Mouse (Mus musculus) lung, adult 18-20 months (tissue): Measurements from ENCODE around the gene H2-D1.
"Not testable (repeated sequence)": the region's sequence is repeated elsewhere in the genome, so short reads cannot be mapped to it uniquely, and the experiment has no call there.

Experiments
- DNase-seq, 2 experiments: peaks; one replicate each; pipeline ENCODE4 v3.0.0; 2022; ENCODE audit warnings: mixed read lengths in 2 of 2

The H2-D1 gene

DNA sequence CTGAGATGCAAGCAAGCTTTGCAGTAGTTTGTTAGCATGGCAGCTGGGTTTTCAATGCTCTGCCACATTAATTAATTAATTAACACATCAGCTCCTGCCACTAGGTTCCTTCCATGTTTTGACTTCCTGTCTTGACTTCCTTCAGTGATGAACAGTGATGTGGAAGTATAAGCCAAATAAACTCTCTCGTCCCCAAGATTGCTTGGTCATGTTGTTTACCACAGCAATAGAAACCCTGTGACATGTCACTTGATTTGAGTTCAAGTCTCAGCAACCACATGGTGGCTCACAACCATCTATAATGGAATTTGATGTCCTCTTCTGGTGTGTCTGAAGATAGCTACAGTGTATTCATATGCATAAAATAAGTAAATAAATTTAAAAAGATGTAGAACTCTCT lies 5.2 kb upstream of the H2-D1 start:
- DNase-seq = no peak

DNA sequence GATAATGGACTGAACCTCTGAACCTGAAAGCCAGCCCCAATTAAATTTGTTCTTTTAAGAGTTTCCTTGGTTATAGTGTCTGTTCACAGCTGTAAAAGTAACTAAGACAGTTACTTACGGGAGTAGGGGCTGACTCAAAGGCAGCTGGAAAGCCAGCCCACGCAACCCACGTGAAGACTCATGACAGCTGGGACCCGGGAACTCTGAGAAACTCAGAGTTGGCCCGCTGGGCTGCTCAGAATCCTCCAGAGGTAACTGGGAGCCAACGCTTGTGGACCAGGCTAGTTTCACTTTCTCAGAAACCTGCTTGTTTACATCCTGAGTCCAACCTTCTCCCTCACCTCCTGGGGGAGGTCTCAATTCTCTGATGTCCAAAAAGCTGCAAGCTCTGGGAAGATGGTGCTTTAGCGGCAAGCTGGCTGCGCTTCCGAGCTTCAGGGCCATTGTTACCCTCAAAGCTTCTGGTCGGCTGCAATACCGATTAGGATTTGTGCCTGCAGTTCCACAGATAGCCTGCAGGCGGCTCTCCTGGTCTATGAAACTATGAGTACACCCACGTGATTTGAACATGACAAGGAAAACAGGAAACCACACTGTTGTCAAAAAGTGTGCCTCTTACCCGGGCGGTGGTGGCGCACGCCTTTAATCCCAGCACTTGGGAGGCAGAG lies 4.6 kb upstream of the H2-D1 start:
- DNase-seq = peak; percentile 96

DNA sequence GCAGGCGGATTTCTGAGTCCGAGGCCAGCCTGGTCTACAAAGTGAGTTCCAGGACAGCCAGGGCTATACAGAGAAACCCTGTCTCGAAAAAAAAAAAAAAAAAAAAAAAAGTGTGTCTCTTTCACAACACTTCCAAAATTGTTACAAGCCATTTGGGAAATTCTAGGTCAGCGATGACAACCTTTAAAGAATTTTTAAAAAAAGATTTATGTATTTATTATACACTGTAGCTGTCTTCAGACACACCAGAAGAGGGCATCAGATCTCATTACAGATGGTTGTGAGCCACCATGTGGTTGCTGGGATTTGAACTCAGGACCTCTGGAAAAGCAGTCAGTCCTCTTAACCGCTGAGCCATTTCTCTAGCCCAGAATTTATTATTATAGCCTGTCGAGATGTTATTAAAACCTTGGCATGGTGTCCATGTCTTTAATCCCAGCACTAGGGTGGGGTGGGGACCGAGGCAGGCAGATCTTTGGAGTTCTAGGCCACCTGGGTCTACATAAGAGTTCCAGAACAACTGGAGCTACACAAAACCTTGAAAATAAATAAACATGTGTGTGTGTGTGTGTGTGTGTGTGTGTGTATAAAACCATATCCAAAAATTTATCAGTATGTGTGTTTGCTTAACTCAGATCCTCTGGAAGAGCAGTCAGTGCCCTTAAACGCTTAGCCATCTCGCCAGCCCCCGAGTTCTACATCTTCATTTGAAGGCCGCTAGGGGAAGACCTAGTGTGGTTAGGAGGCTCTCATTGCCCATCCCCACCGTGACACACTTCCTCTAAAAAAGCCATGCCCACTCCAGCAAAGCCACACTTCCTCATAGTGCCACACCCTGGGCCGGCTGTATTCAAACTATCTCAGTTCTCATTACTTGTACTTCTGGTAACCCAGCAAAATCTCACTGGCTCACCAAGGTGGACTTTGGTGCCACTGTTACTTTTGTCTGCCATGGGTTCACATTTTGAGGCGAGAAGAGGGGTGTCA lies 3.7 kb upstream of the H2-D1 start:
- DNase-seq = peak; percentile 89

DNA sequence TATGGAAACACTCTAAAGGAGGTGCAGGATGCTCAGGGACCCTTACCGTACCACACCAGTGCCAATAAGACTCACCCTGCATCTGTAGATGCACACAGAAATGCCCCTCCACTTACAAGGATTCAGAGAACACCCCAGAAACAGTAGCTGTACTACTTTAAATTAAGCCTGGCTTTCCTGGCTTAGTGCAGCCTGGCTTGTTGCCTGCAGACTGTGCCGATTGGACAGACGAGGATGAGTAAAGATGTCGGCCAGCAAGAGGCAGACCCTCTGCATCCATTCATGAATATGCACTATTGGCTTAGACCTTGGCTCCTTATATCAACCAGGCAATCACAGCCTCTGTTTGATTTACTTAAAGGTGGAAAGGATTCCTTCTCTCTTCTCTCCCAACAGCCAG lies 2.9 kb upstream of the H2-D1 start:
- DNase-seq = no peak

DNA sequence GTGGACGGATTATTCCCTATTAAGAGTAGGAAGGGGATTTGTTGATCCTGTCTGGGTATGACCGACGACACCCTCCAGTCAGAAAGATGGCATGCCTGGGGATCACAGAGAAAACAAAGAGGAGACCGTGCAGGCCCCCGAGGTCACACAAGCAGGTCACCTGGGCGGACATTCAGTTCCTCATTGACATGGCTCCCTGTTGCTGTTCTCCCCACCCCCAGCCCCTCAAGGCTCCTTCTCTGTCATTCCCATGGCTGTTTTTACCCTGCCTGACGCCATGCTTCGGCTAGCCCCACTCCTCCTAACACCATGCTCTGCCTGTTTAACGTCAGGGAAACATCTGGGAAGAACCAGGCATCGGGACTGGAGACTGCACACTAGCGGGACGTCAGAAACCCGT lies 879 bp upstream of the H2-D1 start:
- DNase-seq = no peak

DNA sequence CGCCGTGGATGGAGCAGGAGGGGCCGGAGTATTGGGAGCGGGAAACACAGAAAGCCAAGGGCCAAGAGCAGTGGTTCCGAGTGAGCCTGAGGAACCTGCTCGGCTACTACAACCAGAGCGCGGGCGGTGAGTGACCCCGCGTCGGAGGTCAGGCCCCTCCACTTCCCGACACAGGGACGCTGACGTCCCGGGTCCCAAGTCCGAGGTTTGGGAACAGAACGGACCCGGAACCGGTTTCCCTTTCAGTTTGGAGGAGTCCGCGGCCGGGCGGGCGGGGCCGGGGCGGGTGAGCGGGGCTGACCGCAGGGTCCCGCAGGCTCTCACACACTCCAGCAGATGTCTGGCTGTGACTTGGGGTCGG lies 973 bp downstream of the H2-D1 start:
- DNase-seq = peak in 1 of 2 experiments; percentile 56

DNA sequence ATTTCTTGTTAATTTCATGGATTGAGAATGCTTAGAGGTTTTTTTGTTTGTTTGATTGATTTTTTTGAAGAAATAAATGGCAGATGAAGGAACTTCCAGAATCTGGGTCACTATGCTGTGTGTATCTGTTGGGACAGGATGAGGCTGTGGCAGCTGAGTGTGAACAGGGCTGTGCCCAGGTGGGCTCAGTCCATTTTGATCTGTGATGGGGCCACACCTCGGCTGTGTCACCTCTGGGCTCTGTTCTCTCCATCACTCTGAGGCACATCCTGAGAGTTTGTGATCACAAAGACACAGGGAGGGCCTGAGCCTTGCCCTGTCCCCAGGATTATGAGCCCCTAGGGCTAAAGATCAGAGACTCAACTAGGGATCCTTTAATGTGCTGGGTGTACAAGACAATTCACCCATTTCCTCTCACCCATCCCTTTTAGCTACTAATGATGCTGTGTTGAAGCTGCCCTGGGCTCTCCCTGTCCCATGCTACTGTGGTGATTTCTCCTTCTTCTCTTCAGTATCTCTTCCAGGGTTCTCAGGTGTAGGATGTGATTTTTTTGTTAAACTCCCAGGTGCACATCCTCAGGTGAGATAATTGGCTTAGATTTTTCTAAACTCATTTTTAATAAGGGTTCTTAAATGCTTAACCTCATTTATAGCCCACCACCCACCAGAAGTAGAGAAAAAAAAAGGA lies 5.0 kb downstream of the H2-D1 start:
- DNase-seq = no peak

DNA sequence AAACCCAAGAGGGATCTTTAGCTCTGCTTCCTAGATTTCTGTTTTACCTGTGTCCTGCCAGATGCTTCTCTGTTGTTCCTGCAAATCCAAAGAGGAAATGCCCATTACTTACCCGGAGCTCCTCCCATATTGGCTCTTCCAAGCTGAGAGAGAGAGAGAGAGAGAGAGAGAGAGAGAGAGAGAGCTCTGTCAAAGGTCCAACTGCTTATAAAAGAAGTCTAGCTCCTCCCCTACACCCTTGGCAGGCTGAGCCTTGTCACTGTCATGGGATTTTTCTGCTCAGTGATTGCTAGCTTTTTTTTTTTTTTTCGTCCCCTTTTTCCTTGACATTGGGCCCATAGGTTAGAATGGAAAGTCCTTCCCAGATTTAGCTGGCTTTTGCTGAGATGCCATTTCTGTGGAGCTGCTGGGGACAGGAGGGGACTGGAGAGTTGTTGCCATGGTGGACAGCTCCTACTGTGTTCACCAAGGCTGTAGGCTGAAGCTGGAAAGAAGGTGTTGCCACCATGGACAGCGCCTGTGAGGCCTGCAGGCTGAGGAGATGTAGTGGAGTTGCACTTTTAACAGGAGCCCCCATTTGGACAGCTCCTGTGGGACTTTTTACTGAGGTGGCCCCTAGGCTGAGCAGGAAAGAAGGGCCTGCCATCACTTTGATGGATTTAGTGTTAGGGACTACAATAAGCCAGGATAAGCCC lies 7.3 kb downstream of the H2-D1 start:
- no peak for DNase-seq

DNA sequence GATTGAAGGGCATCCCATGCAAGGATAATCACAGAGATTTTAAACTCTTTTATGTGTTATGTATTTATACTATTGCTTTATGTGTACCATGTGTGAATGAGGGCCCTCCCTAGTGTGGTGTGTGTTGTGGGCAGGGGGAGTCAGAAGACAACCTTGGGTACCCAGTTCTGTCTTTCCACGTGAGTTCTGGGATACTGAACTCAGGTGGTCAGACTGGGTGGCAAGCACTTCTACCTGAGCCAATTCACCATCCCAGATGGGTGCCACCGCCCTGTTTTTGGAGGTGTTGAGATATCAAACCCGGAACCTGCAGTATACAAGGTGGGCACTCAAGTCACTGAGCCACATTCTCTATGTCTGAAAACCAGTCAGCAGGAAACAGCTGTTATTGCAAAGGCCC lies 9.7 kb downstream of the H2-D1 start:
- DNase-seq = no peak

DNA sequence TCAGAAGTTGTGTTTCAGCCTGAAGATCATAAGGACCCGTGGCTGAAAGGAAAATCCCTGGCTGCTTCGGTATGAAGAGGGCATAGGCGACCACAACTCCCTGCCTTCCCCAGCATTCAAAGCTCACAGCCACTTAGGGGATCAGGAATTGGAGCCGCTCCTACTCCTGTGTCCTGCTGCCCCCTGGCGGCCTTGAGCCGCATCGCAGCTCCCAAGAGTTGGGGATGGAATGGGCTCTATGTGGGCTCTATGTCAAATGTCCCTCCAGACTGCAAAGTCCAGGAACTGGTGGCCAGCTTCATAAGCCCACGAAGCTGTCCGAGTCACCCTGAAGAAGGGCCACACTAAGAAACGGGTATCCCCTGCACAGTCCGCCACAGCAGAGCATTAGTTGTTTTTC lies 12.2 kb downstream of the H2-D1 start:
- peak; percentile 85 to 90 for DNase-seq

DNA sequence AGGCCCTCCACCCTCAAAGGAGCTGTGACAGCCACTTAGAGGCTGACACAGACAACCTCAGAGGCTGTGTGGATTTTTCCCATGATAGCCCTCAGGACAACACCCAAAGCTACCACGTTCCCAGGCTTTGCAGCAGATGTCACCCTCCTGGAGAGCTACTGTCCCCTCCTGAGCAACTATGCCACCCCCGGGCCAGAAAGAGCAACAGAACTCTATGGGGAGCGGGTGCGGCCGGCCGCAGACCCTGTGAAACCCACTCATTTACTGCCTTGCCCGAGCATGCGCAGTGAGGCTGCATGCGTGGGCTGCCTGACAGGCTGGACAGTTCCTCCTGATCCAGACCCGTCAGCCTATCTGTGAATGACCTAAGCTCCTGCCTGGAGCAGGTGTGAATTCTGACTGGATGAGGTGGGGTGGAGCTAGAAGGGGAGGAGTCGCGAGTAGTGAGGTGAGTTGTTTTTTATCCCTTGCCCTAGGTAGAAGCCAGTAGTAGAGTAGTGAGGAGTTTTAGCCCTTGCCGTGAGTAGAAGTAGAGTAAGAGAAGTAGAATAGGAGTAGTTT lies 13.9 kb downstream of the H2-D1 start:
- no peak for DNase-seq

DNA sequence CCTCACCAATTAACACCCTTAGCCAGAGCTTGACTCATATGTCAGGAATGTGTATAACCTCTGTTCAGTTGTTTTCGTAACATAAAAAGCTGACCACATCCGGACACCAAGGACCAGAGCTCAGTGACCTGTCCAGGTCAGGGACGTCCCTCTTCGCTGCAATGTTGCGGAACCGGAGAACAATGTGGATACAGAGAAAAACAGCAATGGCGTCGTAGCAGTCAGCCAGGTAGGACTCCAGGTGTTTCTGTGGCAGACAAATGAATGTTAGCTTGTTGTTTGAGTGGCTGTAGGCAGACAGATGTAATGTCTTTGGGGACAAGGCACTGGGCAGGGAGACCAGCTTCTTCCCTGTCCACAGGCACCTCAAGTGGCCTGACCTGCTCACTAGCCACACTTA lies 15.5 kb downstream of the H2-D1 start:
- no peak for DNase-seq

DNA sequence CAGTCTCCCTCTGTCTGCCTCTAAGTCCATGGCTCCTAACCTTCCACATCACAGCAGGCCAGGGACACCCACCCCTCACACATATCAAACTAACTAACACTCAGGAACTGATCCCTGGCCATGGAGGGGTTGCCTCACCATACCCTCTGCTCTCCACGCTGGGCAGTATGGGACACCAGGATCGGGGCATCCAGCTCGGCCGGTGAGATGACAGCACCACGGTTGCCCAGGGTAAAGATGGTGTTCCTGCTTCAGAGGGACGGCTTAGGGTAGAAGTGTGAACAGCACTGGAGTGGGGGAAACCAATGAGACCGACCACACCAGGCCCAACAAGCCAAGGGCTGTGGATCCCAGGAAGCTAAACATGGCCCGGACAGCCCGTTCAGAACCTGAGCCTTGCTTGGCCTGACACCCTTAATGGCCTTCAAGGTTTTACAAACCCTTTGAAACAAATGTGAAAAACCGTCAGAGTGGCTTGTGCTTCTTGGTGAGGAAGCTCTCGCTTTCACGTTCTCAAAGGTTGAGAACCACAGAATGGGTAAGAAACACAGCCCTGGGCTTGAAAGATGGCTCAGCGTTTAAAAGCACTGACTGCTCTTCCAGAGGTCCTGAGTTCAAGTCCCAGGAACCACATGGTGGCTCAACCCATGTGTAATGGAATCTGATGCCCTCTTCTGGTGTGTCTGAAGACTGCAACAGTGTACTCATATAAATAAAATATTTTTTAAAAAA lies 16.6 kb downstream of the H2-D1 start:
- DNase-seq = no peak

DNA sequence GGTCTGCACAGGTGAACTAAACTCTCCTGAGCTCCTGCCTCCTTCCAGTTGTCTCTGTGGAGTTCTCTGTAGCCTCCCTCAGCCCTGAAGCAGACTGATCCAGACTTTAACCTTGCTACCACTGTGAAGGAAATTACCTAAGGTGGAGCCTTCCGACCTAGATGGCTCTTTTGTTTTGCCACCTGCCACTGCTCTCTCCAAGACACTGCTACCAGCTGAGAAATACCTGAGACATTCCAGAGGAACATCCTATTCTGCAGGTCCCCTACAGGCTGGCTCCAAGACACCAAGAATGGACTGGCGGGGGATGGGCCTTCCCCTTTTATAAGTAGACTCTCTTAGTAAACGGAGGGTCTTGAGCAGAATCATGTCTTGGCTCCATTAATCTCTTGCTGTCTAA lies 17.7 kb downstream of the H2-D1 start:
- no peak for DNase-seq

DNA sequence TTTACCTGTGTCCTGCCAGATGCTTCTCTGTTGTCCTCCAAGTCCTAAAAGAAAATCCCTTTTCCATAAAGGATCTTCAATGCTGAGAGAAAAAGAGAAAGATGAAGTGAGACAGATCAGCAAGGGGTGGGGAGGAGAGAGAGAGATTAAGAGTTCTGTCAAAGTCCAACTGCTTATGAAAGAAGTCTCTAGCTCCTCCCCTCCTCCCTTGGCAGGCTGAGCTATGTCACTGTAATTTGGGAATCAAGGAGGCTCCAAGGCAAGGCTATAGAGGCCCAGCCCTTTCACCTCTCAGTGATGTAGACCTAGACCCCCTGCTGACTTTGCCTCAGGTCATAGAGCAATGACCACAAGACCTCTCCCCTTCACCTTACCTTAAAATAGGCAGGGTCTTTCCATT lies 22.9 kb downstream of the H2-D1 start:
- DNase-seq = no peak

DNA sequence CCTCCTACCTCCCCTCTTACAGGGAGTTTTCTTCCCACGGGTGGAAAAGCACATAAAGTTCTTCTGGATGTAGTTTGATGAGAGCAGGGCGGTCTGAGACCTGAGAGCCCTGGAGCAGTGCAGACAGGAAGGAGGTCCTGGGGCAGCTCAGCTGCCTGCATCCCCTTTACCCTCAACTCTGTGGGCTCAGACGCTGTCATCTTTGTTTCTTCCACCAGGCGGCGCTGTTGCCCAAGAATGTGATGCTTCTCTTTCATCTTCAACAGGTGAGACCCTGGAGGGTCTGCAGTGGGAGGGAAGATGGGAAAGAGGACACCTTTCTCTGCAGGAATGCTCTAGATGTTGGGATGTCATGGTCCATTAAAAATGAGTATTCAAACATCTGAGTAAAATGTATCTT lies 33.3 kb downstream of the H2-D1 start:
- DNase-seq = peak; percentile 56 to 57

DNA sequence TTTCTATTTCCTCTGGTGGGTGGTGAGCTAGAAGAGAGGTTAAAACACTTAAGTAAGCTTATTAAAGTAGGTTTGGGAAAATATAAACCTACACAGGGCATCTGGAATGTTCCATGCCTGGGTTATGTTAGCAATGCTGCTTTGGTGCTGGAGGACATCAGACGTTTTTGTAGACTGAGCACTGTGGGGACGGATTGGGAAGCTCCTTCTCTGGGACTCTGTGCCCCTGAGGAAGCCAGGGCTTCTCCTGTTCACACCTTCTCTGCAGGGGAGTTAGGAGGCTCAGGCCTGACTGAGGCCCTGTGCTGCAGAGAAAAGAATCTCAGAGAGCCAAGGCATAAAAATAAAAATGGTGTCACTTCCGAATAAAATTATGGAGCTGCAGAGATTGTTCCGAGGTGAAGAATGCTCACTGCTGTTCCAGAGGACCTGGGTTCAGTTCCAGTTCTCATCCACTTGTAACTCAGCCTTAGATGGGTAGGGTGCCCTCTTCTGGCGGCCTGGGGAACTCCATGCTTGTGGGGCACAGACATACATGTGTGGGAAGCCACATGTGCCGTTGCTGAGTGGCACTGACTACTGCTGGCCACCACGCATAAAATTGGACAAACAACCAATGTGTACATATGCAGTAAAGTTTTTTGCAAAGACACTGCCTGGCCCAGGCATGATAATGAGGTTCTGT lies 37.9 kb downstream of the H2-D1 start:
- not testable (repeated sequence) for DNase-seq

DNA sequence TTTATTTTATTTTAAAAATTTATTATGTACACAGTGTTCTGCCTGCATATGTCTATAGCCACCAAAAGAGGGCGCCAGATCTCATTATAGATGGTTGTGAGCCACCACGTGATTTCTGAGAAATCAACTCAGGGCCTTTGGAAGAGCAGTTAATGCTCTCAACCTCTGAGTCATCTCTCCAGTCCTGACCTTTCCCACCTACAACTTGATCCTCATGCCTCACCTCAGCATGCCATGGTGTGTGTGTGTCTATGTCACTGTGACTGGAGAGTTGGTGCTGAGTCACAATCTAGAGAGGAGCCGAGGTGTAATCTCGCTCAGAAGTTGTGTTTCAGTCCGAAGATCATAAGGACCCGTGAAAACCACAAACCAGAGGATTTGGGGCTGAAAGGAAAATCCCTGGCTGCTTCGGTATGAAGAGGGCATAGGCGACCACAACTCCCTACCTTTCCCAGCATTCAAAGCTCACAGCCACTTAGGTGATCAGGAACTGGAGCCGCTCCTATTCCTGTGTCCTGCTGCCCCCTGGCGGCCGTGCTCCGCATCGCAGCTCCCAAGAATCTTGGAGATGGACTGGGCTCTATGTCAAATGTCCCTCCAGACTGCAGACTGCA lies 39.2 kb downstream of the H2-D1 start:
- peak; percentile 89 to 92 for DNase-seq

DNA sequence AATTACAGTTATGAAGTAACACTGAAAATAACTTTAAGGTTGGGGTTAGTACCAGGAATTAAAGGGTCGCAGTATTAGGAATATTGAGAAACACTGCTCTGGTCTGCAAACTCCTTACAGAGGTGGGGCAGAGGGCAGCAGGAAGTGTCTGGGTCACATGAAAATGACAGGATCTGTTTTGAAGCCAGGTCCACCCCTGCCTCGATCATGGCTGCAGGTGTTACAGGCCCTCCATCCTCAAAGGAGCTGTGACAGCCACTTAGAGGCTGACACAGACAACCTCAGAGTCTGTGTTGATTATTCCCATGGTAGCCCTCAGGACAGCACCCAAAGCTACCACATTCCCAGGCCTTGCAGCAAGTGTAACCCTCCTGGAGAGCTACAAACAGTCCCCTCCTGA lies 40.7 kb downstream of the H2-D1 start:
- DNase-seq = no peak

DNA sequence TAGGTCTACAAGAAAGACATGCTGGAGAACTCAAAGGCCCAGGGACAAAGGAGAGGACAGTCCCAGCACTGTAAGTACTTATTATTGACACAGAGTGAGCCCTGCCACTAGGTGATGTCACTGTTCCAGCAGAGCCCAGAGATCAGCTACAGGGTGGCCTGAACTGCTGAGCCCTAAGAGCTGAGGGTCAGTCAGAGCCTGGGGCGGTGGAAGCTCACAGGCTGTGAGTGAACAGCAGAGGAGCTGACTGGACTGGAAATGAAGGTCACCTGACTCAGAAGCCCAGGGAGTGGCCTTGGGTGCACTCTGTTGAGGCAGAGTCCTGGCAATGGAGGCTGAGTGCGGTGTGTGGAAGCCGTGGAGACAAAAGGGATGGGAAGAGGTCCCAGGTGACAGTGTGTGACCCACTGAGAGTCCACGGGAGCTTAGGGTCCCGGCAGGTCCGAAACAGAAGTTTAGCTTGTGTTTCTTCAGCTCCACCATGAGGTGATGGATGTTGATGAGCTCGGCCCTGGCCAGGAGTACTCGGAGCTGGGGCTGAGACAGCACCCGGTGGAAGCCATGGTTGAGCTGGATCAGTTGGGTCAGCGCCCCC lies 41.3 kb downstream of the H2-D1 start:
- DNase-seq = no peak

DNA sequence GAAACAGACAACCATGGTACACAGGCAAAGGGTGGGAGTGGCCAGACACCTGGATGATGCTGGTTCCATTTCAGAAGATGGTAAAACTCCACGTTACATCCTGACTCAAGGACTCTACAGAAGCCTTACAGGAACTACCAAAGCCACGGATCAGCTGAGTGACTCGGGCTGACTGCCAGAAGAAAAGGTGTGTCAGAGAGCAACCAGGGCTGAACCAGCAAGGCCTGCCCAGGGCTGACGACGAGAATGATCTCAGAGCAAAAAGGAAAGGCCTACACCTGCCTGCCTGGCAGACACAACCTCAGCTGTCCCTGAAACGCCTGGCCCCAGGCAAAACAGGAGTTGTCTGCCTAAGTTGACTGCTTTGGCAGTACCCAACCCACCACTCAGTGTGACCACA lies 41.9 kb downstream of the H2-D1 start:
- peak; percentile 16 to 49 for DNase-seq
